12 mouse cellular contexts compared by ENCODE assay signal in genomic region chr9:118486361-118487095, GRCm38 (mm10). TPM values are rescaled to one million over a fixed set of nuclear protein-coding genes. Genes with fewer than 3 reads are reported as not detected.
DNase-seq lines count a peak whose midpoint lies in the region; ATAC-seq lines count a peak whose summit lies in the region.
"Had no signal": no experiment of that assay in that cellular context is flagged by ENCODE, and none has a peak within 500 bp of the region (broad histone marks: within the 10 kb centered on the region; RNA-seq: fewer than 3 reads in every experiment).

No protein-coding gene starts in this region.

- no peak overlapping the region for H3K27ac ChIP-seq in heart, embryonic 14.5 days (replicated peaks in 1 of 2; ENCODE audit: control insufficient read depth in 1 of 2, insufficient read depth in 1 of 2, low read depth in 2 of 2, low read length in 2 of 2)
- no peak overlapping the region for H3K27ac ChIP-seq in embryonic facial prominence, embryonic 13.5 days
- H3K27ac ChIP-seq in limb, embryonic 11.5 days (replicated peaks; ENCODE audit: low read depth, low read length), result no peak overlapping the region

- 0 out of 4 replicates have a peak overlapping the region, but pooled peaks of 1 of the 2 experiments have one; percentile 8 for H3K4me3 ChIP-seq in heart, embryonic 14.5 days (ENCODE audit: control insufficient read depth in 1 of 2, insufficient read depth in 1 of 2, low read depth in 1 of 2, low read length in 2 of 2)
- H3K4me3 ChIP-seq in embryonic facial prominence, embryonic 13.5 days, result peak overlapping the region; percentile 13; the same call in 1 of the 2 replicates
- H3K4me3 ChIP-seq in limb, embryonic 11.5 days (ENCODE audit: low read depth, low read length), result no peak overlapping the region

- no peak for DNase-seq in heart, postnatal 14 days
- peak; percentile 38 for DNase-seq in ES-CJ7 (ENCODE audit: low read depth, low spot score)
- DNase-seq in limb, embryonic 11.5 days (ENCODE audit: low spot score), result peak; percentile 57
- no peak for DNase-seq in spleen, adult 12 weeks (ENCODE audit: low spot score)
- no peak for DNase-seq in layer of hippocampus, adult 11-12 months (ENCODE audit: low spot score)
- no peak for DNase-seq in right cerebral cortex, postnatal 36 days (ENCODE audit: low spot score in 2 of 2)
- DNase-seq: cerebellum, adult 11-12 months; kidney, adult 11 months; lung, embryonic 14.5 days; thymus, postnatal 4 days had no signal

- peaks cover 67% of the 10 kb centered on the region for H3K27me3 ChIP-seq in heart, embryonic 14.5 days (ENCODE audit: control insufficient read depth, insufficient read depth, low read length)
- peaks cover 92% of the 10 kb centered on the region for H3K27me3 ChIP-seq in embryonic facial prominence, embryonic 13.5 days
- H3K27me3 ChIP-seq in limb, embryonic 11.5 days (ENCODE audit: control insufficient read depth, insufficient read depth, low read length), result peaks cover 56% of the 10 kb centered on the region

- peaks cover 2 to 17% of the 10 kb centered on the region in 2 experiments; a peak in 3 of 4 replicates for H3K4me1 ChIP-seq in heart, embryonic 14.5 days (ENCODE audit: control insufficient read depth in 2 of 2, insufficient read depth in 2 of 2, low read length in 2 of 2)
- H3K4me1 ChIP-seq in embryonic facial prominence, embryonic 13.5 days, result peaks cover 27% of the 10 kb centered on the region
- peaks cover 12% of the 10 kb centered on the region; the same call in 1 of the 2 replicates for H3K4me1 ChIP-seq in limb, embryonic 11.5 days (ENCODE audit: control insufficient read depth, insufficient read depth, low read length)

- intact Hi-C loops in heart, postnatal 14 days (cut with DNase I), result loop anchor here (5.0 kb wide), 1 partner anchor 334 kb away; the partner anchor contains the start of gene Cmc1

- no peak overlapping the region for H3K9ac ChIP-seq in heart, embryonic 14.5 days (ENCODE audit: low read length)
- no peak overlapping the region for H3K9ac ChIP-seq in embryonic facial prominence, embryonic 13.5 days
- no peak overlapping the region for H3K9ac ChIP-seq in limb, embryonic 11.5 days (ENCODE audit: low read length)
- H3K9ac ChIP-seq: lung, embryonic 14.5 days had no signal

- H3K4me2 ChIP-seq in heart, embryonic 14.5 days (ENCODE audit: low read length), result peak overlapping the region; percentile 39
- no peak overlapping the region for H3K4me2 ChIP-seq in embryonic facial prominence, embryonic 13.5 days
- peak overlapping the region; percentile 18 for H3K4me2 ChIP-seq in limb, embryonic 11.5 days (ENCODE audit: low read depth, severe bottlenecking)
- H3K4me2 ChIP-seq: lung, embryonic 14.5 days had no signal

- no peaks in the 10 kb centered on the region for H3K36me3 ChIP-seq in heart, embryonic 14.5 days (ENCODE audit: control insufficient read depth, insufficient read depth, low read length)
- no peaks in the 10 kb centered on the region for H3K36me3 ChIP-seq in embryonic facial prominence, embryonic 13.5 days
- H3K36me3 ChIP-seq in limb, embryonic 11.5 days (ENCODE audit: control insufficient read depth, insufficient read depth, low read length), result no peaks in the 10 kb centered on the region

- WGBS in heart, embryonic 14.5 days, result 8% methylated on average over 32 of the region's 32 CpGs
- under 1% methylated on average over 32 of the region's 32 CpGs for WGBS in embryonic facial prominence, embryonic 13.5 days
- 1% methylated on average over 32 of the region's 32 CpGs for WGBS in limb, embryonic 11.5 days

- H3K9me3 ChIP-seq in heart, embryonic 14.5 days (ENCODE audit: control insufficient read depth, low read length), result no peaks in the 10 kb centered on the region
- H3K9me3 ChIP-seq in embryonic facial prominence, embryonic 13.5 days, result no peaks in the 10 kb centered on the region
- H3K9me3 ChIP-seq in limb, embryonic 11.5 days (ENCODE audit: control insufficient read depth, low read length), result no peaks in the 10 kb centered on the region

- ATAC-seq in heart, embryonic 14.5 days (ENCODE audit: insufficient number of reproducible peaks, insufficient read depth, low FRiP score, low read depth), result no peak
- no peak for ATAC-seq in embryonic facial prominence, embryonic 13.5 days (ENCODE audit: insufficient number of reproducible peaks, insufficient read depth, low FRiP score, low TSS enrichment, low read depth)
- no peak for ATAC-seq in limb, embryonic 11.5 days (ENCODE audit: insufficient number of reproducible peaks, low FRiP score, low TSS enrichment, low read depth)

RNA-seq across cellular contexts. Expression of gene Eomes, which starts 8.5 kb away (rescaled TPM):
- not detected in 2 replicates for polyA plus RNA-seq in heart, embryonic 14.5 days (2014; fragmentation: Nextera tagmentation; extraction: Ambion mirVana)
- total RNA-seq in heart, postnatal 14 days (2021), result not detected
- 0.10 and 0.20 TPM in 2 replicates for polyA plus RNA-seq in embryonic facial prominence, embryonic 13.5 days (2015; fragmentation: Nextera tagmentation; extraction: Ambion mirVana)
- 0.67 and 1.1 TPM in 2 replicates for polyA plus RNA-seq in limb, embryonic 11.5 days (2014; fragmentation: Nextera tagmentation; extraction: Ambion mirVana)
- polyA plus RNA-seq: lung, embryonic 14.5 days had no signal

RNA-seq across cellular contexts. Expression of gene Golga4, which starts 19.5 kb away (rescaled TPM):
- polyA plus RNA-seq in heart, embryonic 14.5 days (2014; fragmentation: Nextera tagmentation; extraction: Ambion mirVana), result 61.0 and 64.0 TPM in 2 replicates
- total RNA-seq in heart, postnatal 14 days (2021), result 100 to 1,000 TPM; 180 to 187 TPM
- 54.2 and 55.2 TPM in 2 replicates for polyA plus RNA-seq in embryonic facial prominence, embryonic 13.5 days (2015; fragmentation: Nextera tagmentation; extraction: Ambion mirVana)
- polyA plus RNA-seq in limb, embryonic 11.5 days (2014; fragmentation: Nextera tagmentation; extraction: Ambion mirVana), result 49.5 and 60.1 TPM in 2 replicates

Comparison
In these comparisons a context has a peak if more than half of its experiments do, and no peak if none do; other contexts are left out.
1. DNase-seq: peak in ES-CJ7 (single experiment) and limb, embryonic 11.5 days (single experiment); none in heart, postnatal 14 days (0 of 2), spleen, adult 12 weeks (single experiment), layer of hippocampus, adult 11-12 months (single experiment) and right cerebral cortex, postnatal 36 days (0 of 2).